Mouse (Mus musculus): ENCODE measurements around the gene Zfp991. TPM values are rescaled to one million over a fixed set of nuclear protein-coding genes. Genes with fewer than 3 reads are reported as not detected.
A peak's percentile ranks its signal among the peaks of the same experiment; 100 is the strongest.
"Not testable (repeated sequence)": the region's sequence is repeated elsewhere in the genome, so short reads cannot be mapped to it uniquely, and the experiment has no call there.

Gene Zfp991
- polyA plus RNA-seq, 1 experiment from 2014 or later: 9.6 TPM

DNA sequence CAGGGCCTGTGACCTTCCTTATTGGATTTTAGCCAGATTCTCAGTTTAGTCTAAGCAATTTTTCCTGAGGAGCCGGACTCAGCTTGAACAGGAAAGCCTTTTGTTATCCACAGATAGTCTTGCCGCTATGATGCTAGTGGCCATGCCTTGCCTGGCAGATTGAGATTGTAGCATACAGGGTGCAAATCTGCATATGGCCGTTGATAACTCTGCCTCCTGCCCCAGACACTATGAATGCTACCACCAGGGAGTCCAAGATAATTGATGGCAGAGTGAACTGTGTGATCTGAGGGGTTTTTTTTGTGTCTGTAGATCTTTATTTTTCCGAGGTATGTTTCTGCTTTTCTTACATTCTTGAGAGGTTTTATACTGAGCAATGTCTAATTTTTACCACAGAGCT is 39.7 kb downstream of the Zfp991 start:
- no CpG with 5 or more reads among the region's 4 CpGs for WGBS
- not testable (repeated sequence) for H3K4me2 ChIP-seq (ENCODE audit: low read length); H3K4me1 ChIP-seq (replicated peaks; ENCODE audit: control insufficient read depth, insufficient read depth, low read length); H3K9me3 ChIP-seq (ENCODE audit: control insufficient read depth, low read length); H3K4me3 ChIP-seq (ENCODE audit: low read depth, low read length); H3K27me3 ChIP-seq (replicated peaks; ENCODE audit: control insufficient read depth, insufficient read depth, low read length); H3K27ac ChIP-seq (ENCODE audit: low read depth); H3K36me3 ChIP-seq (ENCODE audit: control insufficient read depth, insufficient read depth, low read length); H3K9ac ChIP-seq (ENCODE audit: low read length); ATAC-seq (replicated peaks; ENCODE audit: low FRiP score, low TSS enrichment, low read depth); DNase-seq (ENCODE audit: low spot score)

DNA sequence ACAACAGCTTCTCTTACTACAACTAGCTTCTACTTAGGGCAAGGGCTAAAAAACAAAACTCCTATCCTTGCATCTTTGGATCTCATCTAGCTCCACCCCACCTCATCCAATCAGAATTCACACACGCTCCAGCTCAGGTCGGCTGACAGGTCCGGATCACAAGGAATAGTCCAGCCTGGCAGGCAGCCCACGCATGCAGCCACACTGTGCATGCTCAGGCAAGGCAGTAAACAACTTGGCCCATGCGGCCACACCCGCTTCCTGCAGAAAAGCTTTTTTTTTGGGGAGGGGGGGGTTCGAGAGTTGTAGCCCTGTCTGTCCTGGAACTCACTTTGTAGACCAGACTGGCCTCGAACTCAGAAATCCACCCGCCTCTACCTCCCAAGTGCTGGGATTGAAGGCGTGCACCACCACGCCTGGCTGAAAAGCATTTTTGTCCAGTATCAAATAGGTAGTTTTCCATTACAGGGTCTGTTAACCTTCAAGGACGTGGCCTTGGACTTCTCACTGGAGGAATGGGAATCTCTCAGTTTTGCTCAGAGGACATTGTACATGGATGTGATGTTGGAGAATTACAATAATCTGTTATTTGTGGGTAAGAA is 44.5 kb downstream of the Zfp991 start:
- not testable (repeated sequence) for H3K27ac ChIP-seq (ENCODE audit: low read depth); H3K4me1 ChIP-seq (replicated peaks; ENCODE audit: control insufficient read depth, insufficient read depth, low read length); DNase-seq (ENCODE audit: low spot score); H3K4me3 ChIP-seq (ENCODE audit: low read depth, low read length); H3K36me3 ChIP-seq (ENCODE audit: control insufficient read depth, insufficient read depth, low read length); ATAC-seq (replicated peaks; ENCODE audit: low FRiP score, low TSS enrichment, low read depth); H3K9ac ChIP-seq (ENCODE audit: low read length); H3K4me2 ChIP-seq (ENCODE audit: low read length); H3K9me3 ChIP-seq (ENCODE audit: control insufficient read depth, low read length); H3K27me3 ChIP-seq (replicated peaks; ENCODE audit: control insufficient read depth, insufficient read depth, low read length)
- WGBS: 96% methylated on average over 8 of the region's 12 CpGs

DNA sequence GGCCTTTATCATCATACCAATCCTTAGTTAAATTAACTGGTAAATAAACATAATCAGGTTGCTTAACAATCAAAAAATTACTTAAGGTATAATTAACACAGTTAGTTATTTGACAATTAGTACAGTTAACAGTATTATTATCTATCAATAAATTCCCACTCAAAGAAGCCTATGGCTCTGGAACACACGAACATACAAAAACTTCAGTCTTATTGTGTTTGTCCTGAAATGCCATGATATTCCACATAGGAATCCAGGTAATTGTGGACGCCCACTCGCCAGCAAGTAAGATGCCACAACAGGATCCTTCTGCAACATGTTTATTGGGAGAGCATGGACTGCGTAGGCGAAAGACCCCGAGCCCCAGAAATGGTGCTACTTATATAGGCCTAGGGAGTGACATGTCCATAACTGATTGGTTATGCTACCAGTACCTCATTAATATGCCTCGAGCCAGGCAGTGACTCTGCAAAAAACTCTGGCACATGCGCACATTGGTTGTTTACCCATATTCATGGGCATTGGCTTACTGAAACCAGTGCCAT is 49.4 kb downstream of the Zfp991 start:
- not testable (repeated sequence) for H3K9ac ChIP-seq (ENCODE audit: low read length); H3K36me3 ChIP-seq (ENCODE audit: control insufficient read depth, insufficient read depth, low read length); H3K4me3 ChIP-seq (ENCODE audit: low read depth, low read length); H3K27ac ChIP-seq (ENCODE audit: low read depth); H3K9me3 ChIP-seq (ENCODE audit: control insufficient read depth, low read length); H3K4me1 ChIP-seq (replicated peaks; ENCODE audit: control insufficient read depth, insufficient read depth, low read length); DNase-seq (ENCODE audit: low spot score); H3K4me2 ChIP-seq (ENCODE audit: low read length); H3K27me3 ChIP-seq (replicated peaks; ENCODE audit: control insufficient read depth, insufficient read depth, low read length)
- 0 out of 2 replicates have a peak, but pooled peaks have one; percentile 5 for ATAC-seq (replicated peaks; ENCODE audit: low FRiP score, low TSS enrichment, low read depth)
- whole genome bisulfite sequencing: 97% methylated on average over 7 of the region's 8 CpGs

DNA sequence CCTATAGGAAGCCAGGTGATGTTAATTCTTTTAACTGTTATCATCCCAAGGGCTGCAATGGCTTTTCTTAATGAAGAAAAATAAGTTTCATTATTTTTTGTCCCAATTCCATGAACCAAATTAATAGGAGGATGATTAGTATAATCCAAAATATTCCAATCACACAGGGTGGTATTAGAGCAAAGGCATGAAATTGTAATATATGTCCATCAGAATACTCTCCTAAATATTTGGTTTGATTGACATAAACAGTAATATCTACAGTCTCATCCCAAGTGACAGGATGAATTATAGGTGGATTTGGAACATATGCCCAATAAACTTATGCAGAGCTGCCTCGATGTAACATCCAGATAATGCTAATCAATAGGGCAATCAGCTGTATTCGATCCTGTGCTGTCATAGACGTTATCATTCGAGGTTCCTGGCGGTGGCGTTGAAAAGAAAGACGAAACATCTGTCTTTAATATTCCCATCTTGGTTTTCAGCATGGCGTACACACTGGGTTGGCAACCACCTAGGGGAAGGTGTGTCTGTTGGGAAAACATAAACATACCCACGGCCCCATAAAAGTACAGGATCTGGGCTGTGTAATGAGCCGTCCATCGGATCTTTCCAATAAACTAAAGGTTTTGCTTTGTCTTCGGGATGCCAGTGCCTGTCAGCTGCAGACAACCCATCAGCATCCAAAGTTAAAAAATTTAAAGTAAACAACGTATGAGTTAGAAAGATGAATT is 50.3 kb downstream of the Zfp991 start:
- WGBS: no CpG with 5 or more reads among the region's 13 CpGs
- ATAC-seq (replicated peaks; ENCODE audit: low FRiP score, low TSS enrichment, low read depth): peak; percentile 72
- H3K4me3 ChIP-seq (ENCODE audit: low read depth, low read length); H3K36me3 ChIP-seq (ENCODE audit: control insufficient read depth, insufficient read depth, low read length); H3K27me3 ChIP-seq (replicated peaks; ENCODE audit: control insufficient read depth, insufficient read depth, low read length); DNase-seq (ENCODE audit: low spot score); H3K9me3 ChIP-seq (ENCODE audit: control insufficient read depth, low read length); H3K4me1 ChIP-seq (replicated peaks; ENCODE audit: control insufficient read depth, insufficient read depth, low read length); H3K4me2 ChIP-seq (ENCODE audit: low read length); H3K9ac ChIP-seq (ENCODE audit: low read length); H3K27ac ChIP-seq (ENCODE audit: low read depth): not testable (repeated sequence)

DNA sequence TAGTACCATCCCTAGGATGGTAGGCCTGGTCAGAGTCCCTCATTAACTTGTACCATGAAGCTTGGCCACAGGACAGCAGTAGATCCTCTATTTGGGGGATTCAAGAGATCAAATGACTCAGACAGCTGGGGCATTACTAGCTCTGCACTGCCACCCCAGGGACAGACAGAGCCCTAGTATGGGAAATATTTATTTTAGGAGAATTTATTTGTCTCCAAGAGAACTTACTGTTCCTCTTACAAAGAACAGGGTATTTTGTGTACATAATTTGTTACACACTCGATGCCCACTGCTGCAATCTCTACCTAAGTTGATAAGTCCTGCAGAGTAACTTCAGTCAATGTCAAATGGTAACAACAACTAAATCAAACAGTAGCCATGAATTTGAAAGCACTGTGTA is 55.0 kb downstream of the Zfp991 start:
- 84% methylated on average over 1 of the region's 1 CpGs for WGBS
- H3K27me3 ChIP-seq (replicated peaks; ENCODE audit: control insufficient read depth, insufficient read depth, low read length): not testable (repeated sequence)
- peak; percentile 56 for ATAC-seq (replicated peaks; ENCODE audit: low FRiP score, low TSS enrichment, low read depth)

DNA sequence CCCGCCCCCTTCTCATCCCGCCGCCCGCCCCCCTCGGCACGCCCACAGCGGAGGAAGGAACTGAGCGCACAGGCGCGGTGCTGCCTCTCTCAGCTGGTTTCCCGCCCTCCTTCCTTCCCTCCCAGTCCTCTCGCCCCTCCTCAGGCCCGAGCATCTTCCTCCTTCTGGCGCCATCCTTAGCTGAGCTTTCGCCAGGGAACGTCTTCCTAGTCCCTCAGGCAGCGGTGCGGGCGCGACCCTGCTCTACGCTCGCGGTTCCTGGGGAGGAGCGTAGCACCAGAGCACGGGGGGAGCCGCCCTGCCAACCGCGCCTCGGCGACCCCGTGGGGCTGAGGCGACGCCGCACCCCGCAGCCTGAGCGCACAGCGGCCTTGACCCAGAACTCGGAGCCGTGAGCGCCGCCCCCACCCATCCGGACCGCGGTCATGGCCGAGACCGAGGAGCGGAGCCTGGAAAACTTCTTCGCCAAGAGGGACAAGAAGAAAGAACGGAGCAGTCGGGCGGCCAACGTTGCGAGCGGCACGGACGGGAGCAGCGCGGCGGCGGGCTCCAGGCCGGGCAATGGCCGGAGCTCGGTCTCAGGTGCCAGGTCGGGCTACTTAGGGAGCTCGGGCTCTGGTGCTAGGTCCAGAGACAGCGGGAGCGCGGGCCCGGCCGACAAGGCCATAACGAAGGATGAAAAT is 55.6 kb downstream of the Zfp991 start:
- H3K36me3 ChIP-seq (ENCODE audit: control insufficient read depth, insufficient read depth, low read length): not testable (repeated sequence)

More for the DNA sequence above, 55.0 kb downstream of the Zfp991 start:
- H3K4me2 ChIP-seq (ENCODE audit: low read length); H3K36me3 ChIP-seq (ENCODE audit: control insufficient read depth, insufficient read depth, low read length); H3K4me1 ChIP-seq (replicated peaks; ENCODE audit: control insufficient read depth, insufficient read depth, low read length); H3K27ac ChIP-seq (ENCODE audit: low read depth); DNase-seq (ENCODE audit: low spot score); H3K9ac ChIP-seq (ENCODE audit: low read length); H3K9me3 ChIP-seq (ENCODE audit: control insufficient read depth, low read length); H3K4me3 ChIP-seq (ENCODE audit: low read depth, low read length): not testable (repeated sequence)

DNA sequence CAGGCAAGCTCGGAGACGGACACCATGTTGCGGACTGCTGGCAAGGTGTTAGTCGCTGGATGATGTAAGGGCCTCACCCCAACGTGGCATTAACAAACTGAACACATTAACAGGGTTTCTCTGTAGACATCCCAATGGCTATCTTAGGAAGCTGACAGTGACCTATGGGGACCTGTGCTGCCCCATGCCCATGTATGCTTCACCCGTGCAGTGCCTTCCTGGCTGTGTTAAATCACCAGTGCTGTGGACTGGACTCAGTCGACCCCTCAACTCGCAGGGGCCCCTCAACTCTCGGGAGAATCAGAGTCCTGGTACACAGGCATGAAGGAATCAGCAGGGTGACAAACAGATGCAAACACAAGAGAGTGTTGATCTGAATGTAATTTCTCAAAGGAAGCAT is 63.3 kb downstream of the Zfp991 start:
- not testable (repeated sequence) for H3K27me3 ChIP-seq (replicated peaks; ENCODE audit: control insufficient read depth, insufficient read depth, low read length); H3K4me1 ChIP-seq (replicated peaks; ENCODE audit: control insufficient read depth, insufficient read depth, low read length); H3K27ac ChIP-seq (ENCODE audit: low read depth); H3K4me3 ChIP-seq (ENCODE audit: low read depth, low read length); H3K36me3 ChIP-seq (ENCODE audit: control insufficient read depth, insufficient read depth, low read length); DNase-seq (ENCODE audit: low spot score); H3K9me3 ChIP-seq (ENCODE audit: control insufficient read depth, low read length); ATAC-seq (replicated peaks; ENCODE audit: low FRiP score, low TSS enrichment, low read depth); H3K9ac ChIP-seq (ENCODE audit: low read length); H3K4me2 ChIP-seq (ENCODE audit: low read length)
- 94% methylated on average over 3 of the region's 9 CpGs for WGBS

More for the DNA sequence above, 55.6 kb downstream of the Zfp991 start:
- DNase-seq (ENCODE audit: low spot score): peak; percentile 43
- H3K4me2 ChIP-seq (ENCODE audit: low read length); H3K27ac ChIP-seq (ENCODE audit: low read depth); H3K4me1 ChIP-seq (replicated peaks; ENCODE audit: control insufficient read depth, insufficient read depth, low read length); H3K27me3 ChIP-seq (replicated peaks; ENCODE audit: control insufficient read depth, insufficient read depth, low read length); H3K9me3 ChIP-seq (ENCODE audit: control insufficient read depth, low read length); H3K9ac ChIP-seq (ENCODE audit: low read length); H3K4me3 ChIP-seq (ENCODE audit: low read depth, low read length): not testable (repeated sequence)
- ATAC-seq (replicated peaks; ENCODE audit: low FRiP score, low TSS enrichment, low read depth): peak; percentile 54
- WGBS: 67% methylated on average over 62 of the region's 71 CpGs

DNA sequence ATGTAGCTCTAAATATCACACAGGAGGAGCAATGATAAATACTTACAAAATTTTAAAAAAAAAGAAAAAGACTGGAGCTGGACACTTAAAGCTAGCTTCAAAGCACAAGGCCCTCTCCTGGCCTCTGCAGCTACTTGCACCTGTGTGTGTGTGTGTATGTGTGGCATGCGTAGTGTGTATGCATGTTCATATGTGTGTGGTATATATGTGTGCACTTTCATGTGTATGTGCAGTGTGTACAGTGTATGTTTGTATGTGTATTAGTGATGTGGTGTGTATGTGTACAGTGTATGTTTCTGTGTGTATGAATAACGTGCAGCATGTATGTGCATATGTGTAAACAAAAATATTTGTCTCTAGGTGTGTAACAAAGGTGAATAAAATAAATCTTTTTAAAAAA is 65.4 kb downstream of the Zfp991 start:
- DNase-seq (ENCODE audit: low spot score); H3K4me2 ChIP-seq (ENCODE audit: low read length); H3K4me3 ChIP-seq (ENCODE audit: low read depth, low read length); H3K4me1 ChIP-seq (replicated peaks; ENCODE audit: control insufficient read depth, insufficient read depth, low read length); H3K27me3 ChIP-seq (replicated peaks; ENCODE audit: control insufficient read depth, insufficient read depth, low read length); H3K9me3 ChIP-seq (ENCODE audit: control insufficient read depth, low read length); H3K9ac ChIP-seq (ENCODE audit: low read length); H3K27ac ChIP-seq (ENCODE audit: low read depth); H3K36me3 ChIP-seq (ENCODE audit: control insufficient read depth, insufficient read depth, low read length): not testable (repeated sequence)
- peak; percentile 37; the same call in 1 of the 2 replicates for ATAC-seq (replicated peaks; ENCODE audit: low FRiP score, low TSS enrichment, low read depth)
- WGBS: 87% methylated on average over 2 of the region's 2 CpGs

All from intestine, embryonic 14.5 days (tissue).